Mouse (Mus musculus) adrenal gland (tissue): ENCODE results near the gene Tnfrsf26.

Source experiments
- intact Hi-C: fragments of 180-260 bp; cut with DNase I; formaldehyde crosslinking; loops from one replicate; pipeline ENCODE4 v1.15.1; 2025
- microRNA-seq, 2 experiments: library from miRNA; unstranded; fragments of <30 nt; microRNA quantifications; one replicate each; pipeline ENCODE4; 2019

Tnfrsf26 gene

GRCm38 (mm10) chr7:143600231-143600740 is 28.2 kb downstream of the Tnfrsf26 start:
- intact Hi-C loops: no loop called here

GRCm38 (mm10) chr7:143599428-143600230 is 28.9 kb downstream of the Tnfrsf26 start, which contains the start of gene Cars:
Cars (minus strand) TSS chr7:143600090.
- intact Hi-C loops: no loop called here

- intact Hi-C loops: no loop called here
Observed at GRCm38 (mm10) chr7:143594865-143595264, 33.7 kb downstream of the Tnfrsf26 start.

- intact Hi-C loops: no loop called here
Observed at GRCm38 (mm10) chr7:143592255-143592654, 36.3 kb downstream of the Tnfrsf26 start.

- intact Hi-C loops: loop anchor here (10.0 kb wide), 1 partner anchor 167 kb away; the partner anchor contains the start of gene Osbpl5
Observed at GRCm38 (mm10) chr7:143588006-143588405, 40.5 kb downstream of the Tnfrsf26 start.

- intact Hi-C loops: loop anchor here (10.0 kb wide), 1 partner anchor 167 kb away; the partner anchor contains the start of gene Osbpl5
Observed at GRCm38 (mm10) chr7:143587586-143587985, 40.9 kb downstream of the Tnfrsf26 start.

GRCm38 (mm10) chr7:143583956-143584355 is 44.6 kb downstream of the Tnfrsf26 start:
- intact Hi-C loops: loop anchor here (1.0 to 10.0 kb wide), 2 partner anchors 110 to 171 kb away; partner anchors contain the start of gene Osbpl5

GRCm38 (mm10) chr7:143583025-143583424 is 45.5 kb downstream of the Tnfrsf26 start:
- intact Hi-C loops: loop anchor here (10.0 kb wide), 1 partner anchor 172 kb away; the partner anchor contains the start of gene Osbpl5

GRCm38 (mm10) chr7:143575751-143576150 is 52.8 kb downstream of the Tnfrsf26 start:
- intact Hi-C loops: no loop called here

- intact Hi-C loops: no loop called here
Observed at GRCm38 (mm10) chr7:143565648-143566039, 62.9 kb downstream of the Tnfrsf26 start.

GRCm38 (mm10) chr7:143565015-143565647 is 63.4 kb downstream of the Tnfrsf26 start:
- intact Hi-C loops: no loop called here

- intact Hi-C loops: no loop called here
Observed at GRCm38 (mm10) chr7:143563787-143564186, 64.7 kb downstream of the Tnfrsf26 start.

Small RNA genes lying within 50 kb of the gene (microRNA-seq; reads per million reads assigned to microRNA genes)
- gene Mir7064: 0 to 0.37 reads per million in 2 experiments
